Mouse (Mus musculus) liver (tissue): ENCODE measurements around the gene Ccdc148.

Experiments
- DNase-seq: peaks from one replicate; pipeline ENCODE4 v3.0.0-alpha.2; 2020; ENCODE audit warnings: mixed read lengths

Gene Ccdc148

DNA sequence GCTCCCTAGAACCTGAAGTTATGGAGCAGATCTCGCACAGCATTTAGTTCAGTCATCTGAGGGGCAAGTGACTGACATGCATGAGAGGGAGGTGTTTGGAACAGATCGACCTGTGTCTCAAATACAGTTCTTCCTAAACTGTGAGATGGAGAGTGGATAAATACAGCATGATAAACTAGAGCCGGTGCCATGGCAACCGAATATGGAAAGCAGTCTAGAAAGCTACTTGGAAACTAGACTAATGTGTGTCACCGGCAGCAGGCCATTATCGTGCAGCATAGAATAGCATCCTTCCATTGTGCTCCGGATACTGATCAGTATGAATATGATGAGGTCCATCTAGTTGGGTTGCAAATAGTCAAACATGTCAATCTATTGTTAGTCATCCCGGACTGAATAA, 17.7 kb upstream of the Ccdc148 start:
- DNase-seq: no peak

DNA sequence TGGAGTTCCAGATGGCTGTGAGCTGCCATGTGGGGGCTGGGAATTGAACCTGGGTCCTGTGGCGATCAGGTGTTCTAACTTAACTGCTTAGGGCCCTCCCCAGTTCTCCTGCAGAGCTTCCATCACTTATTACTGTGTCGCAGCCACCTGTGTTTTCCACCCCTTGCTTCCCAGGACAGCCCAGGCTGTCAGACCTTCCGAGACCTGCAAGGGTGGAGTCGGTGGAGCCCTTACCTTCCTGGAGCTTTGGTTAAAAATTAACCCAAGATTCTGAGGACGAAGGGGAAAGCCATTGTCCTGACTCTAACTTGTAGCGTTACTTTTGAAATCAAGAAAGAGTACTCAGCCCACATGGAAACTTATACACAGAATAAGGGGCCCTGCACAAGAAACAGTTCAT, 15.4 kb upstream of the Ccdc148 start:
- no peak for DNase-seq

DNA sequence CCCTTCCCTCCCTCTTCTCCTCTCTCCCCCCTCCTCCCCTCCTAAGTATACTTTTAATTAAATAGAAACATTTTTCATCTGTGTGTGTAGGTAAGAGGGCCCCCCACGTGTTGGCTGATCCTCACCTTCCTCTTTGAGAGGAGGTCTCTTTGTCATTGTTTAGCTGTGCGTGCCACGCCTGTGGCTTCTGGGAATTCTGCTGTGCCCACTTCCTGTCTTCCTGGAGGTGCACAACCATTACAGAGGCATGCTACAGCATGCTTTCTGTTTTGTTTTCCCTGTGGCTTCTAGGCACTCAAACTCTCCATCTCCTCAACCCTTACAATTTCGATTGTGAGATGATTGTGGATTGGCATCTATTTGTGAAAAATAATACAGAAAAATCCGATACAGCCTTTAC, 11.1 kb upstream of the Ccdc148 start:
- no peak for DNase-seq

DNA sequence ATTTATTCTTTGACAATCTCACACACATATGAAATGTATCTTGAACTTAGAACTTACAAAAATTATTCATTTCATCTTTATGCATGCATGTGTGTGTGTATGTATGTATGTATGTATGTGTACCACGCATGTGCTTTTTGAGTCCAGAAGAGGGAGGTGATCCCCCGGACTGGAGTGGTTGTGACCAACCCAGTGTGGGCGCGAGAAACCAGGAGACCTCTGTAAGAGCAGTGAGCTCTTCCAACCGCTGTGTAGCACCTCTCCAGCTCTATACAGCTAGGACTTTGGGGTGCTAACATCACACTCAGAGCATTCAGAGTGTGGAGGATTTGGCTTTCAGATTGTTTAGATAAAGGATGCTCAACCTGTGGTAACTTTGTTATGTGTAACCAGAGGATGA, 10.1 kb upstream of the Ccdc148 start:
- DNase-seq: no peak

DNA sequence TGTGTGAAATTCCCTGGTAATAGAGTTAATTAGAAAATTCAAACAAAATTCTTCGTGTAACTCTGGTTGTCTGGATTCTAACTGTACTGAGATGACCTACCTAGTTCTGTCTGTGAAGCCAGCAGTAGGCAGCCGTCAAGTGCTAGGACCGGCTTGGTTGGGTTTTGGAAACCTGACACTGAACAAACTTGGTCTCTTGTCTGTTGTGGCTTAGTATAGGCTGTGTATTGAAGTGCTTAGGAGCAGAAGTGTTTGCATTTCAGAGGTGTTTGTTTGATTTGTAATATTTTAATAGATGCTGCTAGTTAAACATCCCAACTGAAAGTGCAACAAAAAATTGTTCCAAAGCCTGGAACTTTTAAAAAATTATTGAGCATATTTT, 9.7 kb upstream of the Ccdc148 start:
- no peak for DNase-seq

DNA sequence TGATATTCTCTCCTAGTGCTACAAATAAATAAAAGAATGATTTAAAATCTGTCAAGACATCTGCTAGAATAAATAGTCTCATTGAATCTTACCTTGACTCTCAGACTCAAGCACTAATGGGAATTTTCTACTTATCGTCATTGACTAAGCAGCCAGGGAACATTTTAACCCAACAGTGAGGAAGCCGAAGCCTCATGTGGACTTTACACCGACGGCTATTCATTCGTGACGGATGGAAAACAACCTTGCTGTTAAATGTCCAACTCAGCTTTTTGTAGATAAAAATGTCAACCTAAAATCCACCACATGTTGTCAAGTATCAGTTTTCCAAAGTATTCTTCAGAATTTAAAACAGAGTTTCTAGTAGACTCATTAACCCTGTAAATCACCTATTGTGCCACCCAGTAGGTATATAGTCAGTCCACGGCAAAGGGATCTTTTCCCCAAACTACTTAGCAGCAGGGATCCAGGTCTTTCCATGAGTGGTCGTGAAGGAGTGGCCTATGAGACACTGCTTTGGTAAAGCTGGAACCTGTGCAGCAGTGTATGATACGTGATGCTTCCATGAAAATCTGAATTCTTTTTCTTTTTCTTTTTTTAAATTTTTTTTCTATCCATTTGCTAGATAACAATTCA, 9.2 kb upstream of the Ccdc148 start:
- DNase-seq: no peak

DNA sequence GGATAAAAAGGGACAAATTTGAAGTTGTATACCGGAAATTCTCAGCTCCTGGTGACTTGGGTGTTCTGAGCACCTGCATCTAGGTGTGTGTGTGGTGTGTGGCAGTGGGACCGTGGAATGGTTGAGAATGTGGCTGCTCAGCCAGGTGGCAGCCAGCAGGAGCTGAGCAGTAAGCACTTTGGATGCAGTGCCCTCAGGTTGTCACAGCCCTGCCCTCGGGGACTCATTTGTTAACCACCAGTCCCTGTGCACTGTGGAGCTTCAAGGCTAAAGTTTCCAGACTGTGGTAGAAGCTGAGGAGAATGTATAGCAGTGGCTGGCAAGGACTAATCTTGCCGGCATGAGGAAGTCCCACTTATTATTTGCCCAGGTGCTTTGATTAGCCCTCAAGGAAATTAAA, 7.3 kb upstream of the Ccdc148 start:
- DNase-seq: no peak

DNA sequence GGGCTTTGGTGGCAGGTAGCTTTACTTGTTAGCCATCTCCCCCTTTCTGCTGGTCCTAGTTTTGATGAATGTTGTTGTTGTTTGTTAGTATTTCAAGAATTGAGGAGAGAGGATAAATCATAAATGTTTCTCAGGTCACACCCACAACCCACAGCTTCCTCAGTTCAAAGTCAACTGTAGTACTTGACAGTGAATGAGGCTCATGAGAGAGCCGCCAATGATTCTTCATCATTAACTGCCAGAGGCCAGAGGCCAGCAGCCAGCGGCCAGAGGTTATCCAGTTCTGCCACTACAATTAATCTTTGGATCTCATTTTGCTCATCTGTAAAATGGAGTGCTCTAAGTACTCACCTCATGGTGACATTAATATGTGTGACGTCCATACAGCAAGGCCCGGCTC, 6.5 kb upstream of the Ccdc148 start:
- DNase-seq: no peak

DNA sequence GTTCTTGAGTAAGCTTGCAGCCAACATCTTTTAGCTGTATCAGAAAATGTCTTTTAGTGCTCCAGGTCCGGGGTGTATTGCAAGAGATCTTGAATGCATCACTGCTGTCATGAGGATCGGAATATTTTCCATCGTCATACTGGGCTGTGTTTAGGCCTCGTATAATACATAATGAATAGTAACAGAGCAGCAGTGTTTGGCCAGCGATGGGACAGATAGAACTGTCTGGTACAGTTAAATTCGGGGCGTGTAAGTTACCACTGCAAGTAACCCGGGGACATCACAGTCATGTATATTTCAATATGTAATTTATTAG, 1.8 kb upstream of the Ccdc148 start:
- no peak for DNase-seq

DNA sequence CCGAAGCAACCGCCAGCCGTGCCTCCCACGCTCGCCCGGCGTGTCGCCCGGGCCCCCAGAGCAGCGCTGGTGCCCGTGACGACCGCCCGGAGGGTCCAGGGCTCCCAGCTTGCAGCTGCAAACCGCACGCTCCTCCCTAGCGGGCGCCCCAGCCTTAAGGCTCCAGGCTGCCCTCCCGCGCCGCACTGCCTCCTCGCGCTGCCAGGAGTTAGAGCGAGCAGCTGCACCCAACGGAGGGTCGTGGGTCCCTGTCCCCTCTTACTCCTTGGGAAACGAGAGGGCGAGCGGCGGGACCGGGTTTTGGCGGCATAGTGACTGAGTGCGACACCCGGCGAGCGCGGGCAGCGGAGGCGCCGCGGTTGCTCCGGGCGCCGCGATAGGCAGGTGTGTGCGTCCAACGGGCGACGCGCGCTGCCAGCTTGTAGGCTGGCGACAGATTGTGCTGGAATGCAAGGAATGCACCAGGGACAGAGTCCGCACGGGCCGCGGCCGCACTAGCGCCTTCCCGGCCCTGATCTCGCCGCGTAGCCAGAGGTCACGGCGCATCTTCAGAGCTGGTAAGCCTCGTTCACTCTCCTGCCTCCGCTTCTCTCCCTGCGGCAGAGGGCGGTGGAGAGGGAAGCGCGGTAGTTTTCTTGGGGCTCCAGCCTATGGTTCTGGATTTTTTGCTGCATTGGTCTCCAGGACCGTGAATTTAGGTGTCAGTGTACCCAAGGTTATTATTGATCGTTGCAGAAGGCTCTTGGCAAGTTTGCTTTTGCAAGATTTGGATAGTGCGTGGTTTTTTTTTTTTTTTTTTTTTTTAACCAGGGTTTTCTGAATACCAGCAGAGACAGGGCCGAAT, 1.2 kb upstream of the Ccdc148 start:
- DNase-seq: peak; percentile 66

DNA sequence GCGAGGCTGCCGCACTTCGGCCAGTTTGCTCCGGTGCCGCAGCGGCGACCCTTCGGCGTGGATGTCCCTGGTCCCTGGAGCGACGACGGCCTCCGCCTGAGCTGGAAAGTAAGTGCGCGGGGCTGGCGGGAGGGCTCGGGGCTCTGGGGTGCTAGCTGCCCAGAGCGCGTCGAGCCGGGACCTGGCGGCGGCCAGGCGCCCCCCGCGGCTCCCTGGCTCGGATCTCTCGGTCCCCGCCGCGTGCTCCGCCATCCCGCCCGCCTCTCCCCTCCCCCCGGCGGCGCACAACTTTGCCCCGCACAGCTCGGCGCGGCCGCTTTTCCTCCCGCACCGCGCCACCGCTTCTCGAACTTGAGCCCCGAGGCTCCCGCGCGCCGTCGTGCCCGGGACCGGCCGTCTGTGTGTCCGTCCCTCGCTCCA, 548 bp upstream of the Ccdc148 start:
- peak; percentile 28 for DNase-seq

DNA sequence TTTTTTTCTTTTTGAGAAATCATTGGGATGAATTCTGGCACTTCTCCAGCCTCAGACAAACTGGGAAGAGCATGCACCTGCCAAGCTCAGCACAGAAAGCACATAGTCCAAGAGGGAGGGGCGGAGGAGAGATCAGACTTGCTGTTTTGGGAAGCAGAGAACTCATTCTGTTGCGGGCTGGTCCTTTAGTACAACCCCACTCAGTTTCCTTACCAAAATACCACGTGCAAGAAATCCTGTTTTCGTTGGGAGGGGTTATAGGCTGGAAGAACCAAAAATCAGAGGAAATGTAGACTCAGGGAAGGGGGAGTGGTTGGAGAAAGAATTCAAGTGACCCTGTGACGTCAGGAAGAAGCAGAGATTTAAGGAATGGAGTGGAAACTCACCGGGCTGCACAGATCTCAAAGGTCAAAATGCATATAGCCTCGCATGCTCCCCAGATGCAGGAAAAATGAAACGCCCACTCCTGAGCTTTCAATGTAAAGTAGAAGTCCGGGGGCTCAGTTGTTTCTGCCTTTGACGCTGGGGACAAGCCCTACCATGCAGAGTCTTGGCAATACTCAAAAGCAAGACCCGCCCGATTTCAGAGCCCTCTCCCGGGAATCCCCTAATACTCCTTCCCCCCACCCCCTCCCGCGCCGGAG, 400 bp downstream of the Ccdc148 start:
- DNase-seq: no peak

DNA sequence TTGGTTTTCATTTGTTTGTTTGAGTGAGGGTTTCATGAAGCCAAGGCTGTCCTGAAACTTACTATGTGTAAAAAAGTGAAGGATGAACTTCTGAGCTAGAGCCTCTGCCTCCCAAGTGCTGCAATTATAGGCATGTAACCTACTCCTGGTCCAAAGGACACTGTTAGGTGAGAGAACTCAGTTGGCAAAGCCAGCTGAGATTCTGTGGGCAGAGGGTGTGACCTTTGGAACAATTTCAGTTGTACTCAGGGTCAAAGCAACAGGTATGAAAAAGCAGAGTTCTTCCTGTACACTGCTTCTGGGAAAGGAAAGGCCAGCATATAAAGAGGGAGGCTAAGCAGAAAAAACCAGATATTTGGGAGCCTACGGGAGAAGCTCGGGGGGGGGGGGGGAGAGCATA, 2.4 kb downstream of the Ccdc148 start:
- DNase-seq: no peak

DNA sequence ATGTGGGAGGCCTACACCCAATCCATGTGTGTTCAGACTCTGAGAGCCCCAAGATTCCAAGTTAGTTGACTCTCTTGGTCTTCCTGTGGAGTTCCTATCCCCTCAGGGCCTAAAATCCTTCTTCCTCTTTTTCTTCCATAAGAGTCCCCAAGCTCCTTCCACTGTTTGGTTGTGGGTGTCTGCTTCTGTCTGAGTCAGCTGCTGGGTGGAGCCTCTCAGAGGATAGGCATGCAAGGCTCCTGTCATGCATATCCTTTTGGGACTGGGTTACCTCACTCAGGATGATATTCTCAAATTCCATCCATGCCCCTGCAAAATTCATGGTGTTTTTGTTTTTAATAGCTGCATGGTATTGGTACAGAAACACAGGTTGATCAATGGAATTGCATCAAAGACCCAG, 5.1 kb downstream of the Ccdc148 start:
- DNase-seq: no peak

DNA sequence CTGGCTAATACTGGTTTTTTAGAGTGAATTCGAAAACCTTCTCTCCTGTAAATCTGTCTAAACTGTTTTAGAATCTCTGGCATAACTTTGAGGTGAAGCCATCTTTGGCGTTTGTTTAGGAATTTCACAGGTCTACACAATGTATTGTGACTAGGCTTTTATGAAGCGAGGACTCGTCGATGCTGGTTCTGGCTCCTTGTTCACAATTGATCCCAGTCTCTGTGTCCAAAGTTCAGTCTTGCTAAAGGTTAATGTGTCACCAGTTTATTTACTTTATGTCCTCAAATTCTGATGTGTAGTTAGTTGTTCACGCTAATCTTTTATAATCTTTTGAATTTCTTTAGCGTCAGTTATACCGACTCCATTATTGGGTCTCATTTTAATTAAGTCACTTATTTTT, 29.4 kb downstream of the Ccdc148 start:
- no peak for DNase-seq

DNA sequence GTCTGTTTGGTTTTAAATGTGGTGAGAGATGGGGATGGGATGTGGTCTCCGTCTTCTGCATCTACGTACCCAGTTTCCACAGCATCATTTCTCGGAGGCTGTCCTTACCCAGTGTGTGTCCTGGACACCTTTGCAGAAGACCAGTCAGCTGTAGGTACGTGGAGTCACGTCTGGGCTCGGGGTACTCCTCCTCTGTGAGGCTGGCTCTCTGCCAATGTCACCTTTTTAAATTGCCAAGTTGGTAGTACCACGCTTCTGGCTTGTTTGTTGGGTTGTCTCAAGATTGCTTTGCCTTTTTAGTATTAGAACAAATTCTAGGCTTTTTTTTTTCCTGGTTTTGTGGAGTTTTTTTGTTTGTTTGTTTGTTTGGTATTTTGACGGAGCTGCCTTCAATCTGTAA, 30.7 kb downstream of the Ccdc148 start:
- DNase-seq: no peak

DNA sequence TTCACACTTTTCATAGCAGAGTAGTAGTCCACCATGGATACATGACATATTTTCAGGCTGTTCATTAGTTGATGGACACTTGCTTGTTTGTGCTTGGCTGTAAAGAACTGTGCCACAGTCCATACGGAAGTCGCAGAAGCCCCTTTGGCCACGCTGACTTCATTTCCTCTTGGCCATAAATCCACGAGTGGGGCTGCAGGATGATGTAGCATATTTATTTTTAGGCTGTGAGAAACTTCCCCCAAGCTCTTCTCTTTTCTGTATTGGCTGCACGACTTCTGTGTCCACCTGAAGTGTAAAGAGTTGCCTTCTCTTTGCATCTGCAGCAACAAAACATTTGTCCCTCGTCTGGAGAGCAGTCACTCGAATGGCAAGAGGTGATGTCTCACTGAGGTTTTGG, 31.5 kb downstream of the Ccdc148 start:
- no peak for DNase-seq

DNA sequence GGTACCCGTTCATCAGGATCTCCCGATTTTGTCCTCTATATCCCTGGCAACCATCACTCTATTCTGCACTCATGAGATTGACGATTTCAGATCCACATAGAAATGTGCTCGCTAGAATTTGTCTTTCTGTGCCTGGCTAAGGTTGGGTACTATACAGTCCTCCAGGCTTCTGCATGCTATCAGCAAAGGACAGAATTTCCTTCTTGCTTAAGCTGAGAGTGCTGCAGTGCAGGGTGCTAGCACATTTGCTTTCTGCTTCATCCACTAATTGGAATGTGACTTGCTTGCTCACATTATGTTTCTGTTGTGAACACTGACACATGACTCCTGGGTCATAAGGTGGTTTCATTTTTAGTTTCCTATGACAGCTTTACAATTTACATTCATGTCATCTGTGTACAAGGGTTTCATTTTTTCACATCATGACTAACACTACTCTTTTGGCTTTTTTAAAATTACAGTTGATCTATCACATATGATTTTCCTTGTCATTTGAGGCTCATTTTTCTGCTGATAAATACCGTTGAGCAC, 104.8 kb downstream of the Ccdc148 start:
- DNase-seq: no peak

DNA sequence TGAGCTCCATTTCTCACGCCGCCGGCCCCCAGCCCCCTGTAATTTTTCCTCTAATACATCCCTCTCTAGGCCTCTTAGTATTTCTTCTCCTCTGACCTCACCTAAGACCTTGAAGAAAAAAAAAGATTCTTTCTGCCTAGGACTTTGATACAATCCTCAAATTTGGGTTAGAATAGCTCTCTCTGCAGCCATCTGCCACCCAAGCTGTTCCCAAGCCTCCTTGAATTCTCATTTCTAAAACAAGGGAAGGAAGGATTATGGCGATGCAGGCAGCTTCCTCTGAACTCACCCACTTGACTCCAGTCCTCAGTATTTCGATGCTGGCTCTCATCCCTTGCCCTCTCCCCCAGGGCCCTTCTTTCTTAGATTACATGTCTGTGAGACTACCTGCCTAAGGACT, 106.1 kb downstream of the Ccdc148 start:
- DNase-seq: no peak

DNA sequence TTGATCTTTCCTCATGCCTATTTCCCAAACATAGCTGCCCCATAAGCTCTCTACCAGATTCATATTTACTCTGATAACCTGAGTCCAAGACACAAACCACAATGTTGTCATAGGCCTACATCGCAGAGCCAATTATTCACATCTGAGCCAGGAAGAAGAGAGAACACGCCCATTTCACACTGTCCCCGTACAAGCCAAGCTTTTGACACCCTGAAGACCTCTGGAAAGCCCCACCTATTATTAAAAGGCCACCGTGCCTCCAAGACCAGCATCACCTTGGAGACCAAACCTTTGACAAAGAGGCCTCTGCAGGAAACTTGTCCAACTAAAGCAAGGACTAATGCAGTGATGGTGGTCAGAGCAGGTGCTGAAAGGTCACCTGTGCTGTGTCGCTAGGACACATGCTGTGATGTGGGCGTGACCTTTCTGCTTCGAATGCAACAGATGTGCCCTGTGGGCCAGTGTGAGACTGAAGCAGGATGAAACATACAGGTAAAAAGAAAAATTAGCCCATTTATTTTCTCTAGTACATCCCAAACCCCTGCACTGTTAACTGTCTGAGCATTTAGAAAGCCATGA, 106.9 kb downstream of the Ccdc148 start:
- DNase-seq: no peak

DNA sequence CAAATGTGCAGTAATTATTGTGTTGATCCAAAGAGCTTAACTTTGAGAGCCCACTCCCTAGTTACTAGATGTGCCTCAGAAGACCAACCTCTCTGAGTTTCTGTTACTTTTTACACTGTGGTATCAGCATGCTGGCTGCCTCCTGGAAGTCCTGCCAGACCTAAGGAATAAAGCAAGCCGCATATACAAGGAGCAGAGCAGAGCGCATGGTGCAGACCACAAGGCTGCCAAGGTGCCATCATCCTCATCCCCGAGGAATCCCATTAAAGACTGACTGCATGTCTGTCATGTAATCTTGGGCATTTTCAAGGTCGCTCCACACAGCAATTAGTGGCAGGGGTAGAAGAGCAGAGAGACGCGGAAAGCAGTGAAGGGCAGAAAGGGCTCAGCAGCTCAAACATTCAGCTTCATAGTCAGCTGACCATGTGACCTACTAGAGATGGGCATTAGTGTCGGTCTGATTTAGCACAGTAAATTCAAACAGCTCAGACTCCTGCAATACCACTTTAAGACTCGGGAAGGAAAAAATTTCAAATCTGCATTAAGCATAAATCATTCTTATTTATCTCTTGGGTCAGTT, 110.1 kb downstream of the Ccdc148 start:
- no peak for DNase-seq

DNA sequence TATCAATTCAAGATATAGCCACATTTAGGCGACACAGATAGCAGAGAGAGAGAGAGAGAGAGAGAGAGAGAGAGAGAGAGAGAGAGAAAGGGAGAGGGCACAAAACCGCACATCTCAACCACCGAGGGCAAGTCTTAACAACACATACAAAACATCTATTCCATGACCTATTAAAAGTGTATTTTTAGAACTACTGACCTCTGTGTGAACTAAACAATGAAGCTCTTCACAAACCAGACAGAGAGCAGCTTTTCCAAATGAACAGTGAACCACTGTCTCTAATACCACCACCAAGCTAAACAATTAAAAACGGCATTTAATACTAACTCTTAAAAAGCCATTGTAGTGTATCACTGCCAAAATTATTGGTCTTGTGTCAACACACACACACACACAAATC, 110.8 kb downstream of the Ccdc148 start:
- no peak for DNase-seq

DNA sequence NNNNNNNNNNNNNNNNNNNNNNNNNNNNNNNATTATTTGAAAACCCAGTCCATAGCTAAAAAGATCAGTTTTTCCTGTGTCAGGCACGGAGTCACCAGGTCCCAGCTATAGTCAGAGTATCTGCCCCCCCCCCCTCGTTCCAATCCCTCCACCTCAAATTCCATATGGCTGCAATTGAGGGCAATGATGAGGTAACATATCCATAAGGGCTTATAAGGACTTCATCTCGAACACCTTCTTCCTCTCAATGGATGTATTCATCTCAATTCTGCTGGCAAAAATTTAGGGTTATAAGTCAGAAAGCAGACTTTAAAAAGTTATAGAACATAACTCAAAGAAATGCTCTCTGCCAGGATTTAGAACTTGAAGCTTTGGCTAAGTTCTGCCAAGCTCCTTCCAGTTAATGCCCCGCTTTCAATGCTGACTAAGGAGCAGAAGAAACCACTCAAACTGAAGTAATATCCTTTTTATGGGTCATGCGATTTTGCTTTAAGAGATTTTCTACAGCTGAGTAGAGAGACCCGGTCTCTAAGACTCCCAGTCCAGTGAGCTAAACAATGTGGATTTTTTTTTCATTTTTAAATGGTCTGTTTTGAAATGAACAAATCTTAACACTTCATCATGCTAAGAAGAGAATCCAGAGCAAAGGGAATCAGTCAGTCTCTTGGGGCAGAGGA, 111.6 kb downstream of the Ccdc148 start:
- no peak for DNase-seq
